24 mouse cellular contexts compared by ENCODE assay signal in the genomic region with DNA sequence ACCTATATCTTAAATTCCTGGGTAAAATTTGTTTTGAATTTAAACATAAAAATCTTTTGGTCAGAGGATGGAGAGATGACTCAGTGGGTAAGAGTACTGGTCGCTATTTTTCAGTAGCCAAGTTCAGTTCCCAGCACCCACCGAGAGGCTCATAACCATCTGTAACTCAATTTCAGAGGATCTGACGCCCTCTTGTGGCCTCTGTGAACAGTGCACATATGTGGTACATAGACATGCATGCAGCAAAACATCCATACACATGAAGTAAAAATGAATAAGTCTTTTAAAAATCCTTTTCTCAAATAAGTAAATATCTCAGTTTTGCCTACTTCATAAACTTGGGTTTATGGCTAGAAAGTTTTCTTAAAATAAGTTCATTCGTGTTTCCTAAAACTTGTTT.
DNase-seq lines count a peak whose midpoint lies in the region; ATAC-seq and TF ChIP-seq lines count a peak whose summit lies in the region.
"Had no signal": no experiment of that assay in that cellular context is flagged by ENCODE, and none has a peak within 500 bp of the region (broad histone marks: within the 10 kb centered on the region; RNA-seq: fewer than 3 reads in every experiment).

No protein-coding gene starts in this region.

- 78% methylated on average over 4 of the region's 4 CpGs for WGBS in intestine, postnatal 0 days
- WGBS in intestine, embryonic 15.5 days: 87% methylated on average over 4 of the region's 4 CpGs
- WGBS in lung, postnatal 0 days: 79% methylated on average over 4 of the region's 4 CpGs

- no peaks in the 10 kb centered on the region for H3K4me1 ChIP-seq in intestine, postnatal 0 days (replicated peaks; ENCODE audit: control insufficient read depth, insufficient read depth, low read length)
- H3K4me1 ChIP-seq in intestine, embryonic 15.5 days (replicated peaks): no peaks in the 10 kb centered on the region
- no peaks in the 10 kb centered on the region for H3K4me1 ChIP-seq in lung, postnatal 0 days (ENCODE audit: insufficient read depth, low read depth, low read length)
- H3K4me1 ChIP-seq: limb, embryonic 15.5 days; midbrain, embryonic 15.5 days had no signal

- no peak overlapping the region for H3K4me3 ChIP-seq in intestine, postnatal 0 days (ENCODE audit: low read depth, low read length)
- H3K4me3 ChIP-seq in intestine, embryonic 15.5 days (replicated peaks): no peak overlapping the region
- no peak overlapping the region for H3K4me3 ChIP-seq in lung, postnatal 0 days (ENCODE audit: low read depth, low read length)
- H3K4me3 ChIP-seq: embryonic facial prominence, embryonic 13.5 days; erythroblast, embryonic 14.5 days; forebrain, embryonic 12.5 days; heart, embryonic 13.5 days; hindbrain, embryonic 15.5 days; limb, embryonic 15.5 days; midbrain, embryonic 15.5 days; myocyte had no signal

- ATAC-seq in intestine, postnatal 0 days: no peak
- ATAC-seq in intestine, embryonic 15.5 days: no peak
- ATAC-seq in lung, postnatal 0 days: no peak
- ATAC-seq: intestine, embryonic 16.5 days; midbrain, embryonic 15.5 days had no signal

- DNase-seq in lung, postnatal 0 days (ENCODE audit: low spot score): no peak
- no peak for DNase-seq in lung, postnatal 36 days
- peak; percentile 25 for DNase-seq in NIH3T3 (ENCODE audit: low read depth)
- peak; percentile 2 for DNase-seq in naive thymus-derived CD4-positive, alpha-beta T cell, adult 2 months (ENCODE audit: low read depth)
- no peak for DNase-seq in spleen, postnatal 10 days (ENCODE audit: low spot score in 2 of 2)
- DNase-seq: adrenal gland, postnatal 10 days; cerebellum, adult 2 months; cerebellum, postnatal 25 days; embryo, embryonic 11 days; heart, postnatal 4 days; left cerebral cortex, postnatal 4 days; lung, postnatal 4 days; right cerebral cortex, adult 18-20 months had no signal

- no peak for TF ChIP-seq EP300 in lung, postnatal 0 days (IDR thresholded peaks at IDR 0.05)

- no peaks in the 10 kb centered on the region for H3K36me3 ChIP-seq in intestine, postnatal 0 days (ENCODE audit: control insufficient read depth, insufficient read depth)
- no peaks in the 10 kb centered on the region for H3K36me3 ChIP-seq in intestine, embryonic 15.5 days
- no peaks in the 10 kb centered on the region for H3K36me3 ChIP-seq in lung, postnatal 0 days (ENCODE audit: insufficient read depth, low read length)
- H3K36me3 ChIP-seq: embryonic facial prominence, embryonic 13.5 days; forebrain, embryonic 12.5 days; heart, embryonic 13.5 days; hindbrain, embryonic 15.5 days; limb, embryonic 15.5 days; midbrain, embryonic 15.5 days had no signal

- H3K9me3 ChIP-seq in intestine, postnatal 0 days (ENCODE audit: control insufficient read depth): no peaks in the 10 kb centered on the region
- H3K9me3 ChIP-seq in intestine, embryonic 15.5 days: no peaks in the 10 kb centered on the region
- no peaks in the 10 kb centered on the region for H3K9me3 ChIP-seq in lung, postnatal 0 days (ENCODE audit: low read length)
- H3K9me3 ChIP-seq: embryonic facial prominence, embryonic 13.5 days; forebrain, embryonic 12.5 days; hindbrain, embryonic 15.5 days; limb, embryonic 15.5 days; midbrain, embryonic 15.5 days had no signal

- peak; percentile 31 for TF ChIP-seq CTCF in intestine, postnatal 0 days (IDR thresholded peaks at IDR 0.05; ENCODE audit: low read depth)
- TF ChIP-seq CTCF in lung, postnatal 0 days (IDR thresholded peaks at IDR 0.05): 0 out of 2 replicates have a peak, but pooled peaks have one; percentile 17

- H3K27ac ChIP-seq in intestine, postnatal 0 days (ENCODE audit: low read depth, low read length): no peak overlapping the region
- no peak overlapping the region for H3K27ac ChIP-seq in intestine, embryonic 15.5 days
- no peak overlapping the region for H3K27ac ChIP-seq in lung, postnatal 0 days (ENCODE audit: low read length)
- H3K27ac ChIP-seq: embryonic facial prominence, embryonic 13.5 days; forebrain, embryonic 12.5 days; heart, embryonic 13.5 days; hindbrain, embryonic 15.5 days; limb, embryonic 15.5 days; midbrain, embryonic 15.5 days had no signal

- no peak overlapping the region for H3K4me2 ChIP-seq in intestine, postnatal 0 days (replicated peaks; ENCODE audit: low read depth)
- H3K4me2 ChIP-seq in intestine, embryonic 15.5 days (replicated peaks): no peak overlapping the region
- H3K4me2 ChIP-seq in lung, postnatal 0 days (replicated peaks; ENCODE audit: low read depth, low read length): no peak overlapping the region
- H3K4me2 ChIP-seq: embryonic facial prominence, embryonic 13.5 days; forebrain, embryonic 12.5 days; heart, embryonic 13.5 days; hindbrain, embryonic 15.5 days; limb, embryonic 15.5 days; midbrain, embryonic 15.5 days had no signal

- H3K9ac ChIP-seq in intestine, postnatal 0 days (ENCODE audit: low read depth, low read length): no peak overlapping the region
- H3K9ac ChIP-seq in intestine, embryonic 15.5 days: no peak overlapping the region
- H3K9ac ChIP-seq in lung, postnatal 0 days (replicated peaks; ENCODE audit: low read depth): no peak overlapping the region
- H3K9ac ChIP-seq: embryonic facial prominence, embryonic 13.5 days; forebrain, embryonic 12.5 days; heart, embryonic 13.5 days; hindbrain, embryonic 15.5 days; limb, embryonic 15.5 days; midbrain, embryonic 15.5 days had no signal

- no peaks in the 10 kb centered on the region for H3K27me3 ChIP-seq in intestine, postnatal 0 days (replicated peaks; ENCODE audit: control insufficient read depth, insufficient read depth, low read length)
- no peaks in the 10 kb centered on the region for H3K27me3 ChIP-seq in intestine, embryonic 15.5 days (replicated peaks)
- H3K27me3 ChIP-seq in lung, postnatal 0 days (replicated peaks; ENCODE audit: insufficient read depth, low read length): no peaks in the 10 kb centered on the region
- H3K27me3 ChIP-seq: embryonic facial prominence, embryonic 13.5 days; forebrain, embryonic 12.5 days; hindbrain, embryonic 15.5 days; limb, embryonic 15.5 days; midbrain, embryonic 15.5 days had no signal

Comparison
In these comparisons a context has a peak if more than half of its experiments do, and no peak if none do; other contexts are left out.
1. DNase-seq: peak in NIH3T3 (single experiment) and naive thymus-derived CD4-positive, alpha-beta T cell, adult 2 months (single experiment); none in lung, postnatal 0 days (single experiment), lung, postnatal 36 days (single experiment) and spleen, postnatal 10 days (0 of 2).